8 mouse cellular contexts compared by ENCODE assay signal in genomic region chr4:124700248-124700971, GRCm38 (mm10). TPM values are rescaled to one million over a fixed set of nuclear protein-coding genes. Genes with fewer than 3 reads are reported as not detected.
DNase-seq lines count a peak whose midpoint lies in the region; ATAC-seq and TF ChIP-seq lines count a peak whose summit lies in the region.

Fhl3 (plus strand) TSS chr4:124700701.

- ATAC-seq in CD4-positive, CD25-positive, alpha-beta regulatory T cell, adult 4 months = peak; percentile 46
- ATAC-seq in hindbrain, embryonic 13.5 days (ENCODE audit: low FRiP score) = peak; percentile 26
- ATAC-seq in midbrain, postnatal 0 days (ENCODE audit: low FRiP score) = peak; percentile 32; the same call in 1 of the 2 replicates

- under 1% methylated on average over 54 of the region's 59 CpGs for WGBS in hindbrain, embryonic 13.5 days
- 2% methylated on average over 53 of the region's 59 CpGs for WGBS in liver, adult 2 months
- under 1% methylated on average over 52 of the region's 59 CpGs for WGBS in midbrain, postnatal 0 days

- H3K79me2 ChIP-seq in liver, adult 2 months (ENCODE audit: control insufficient read depth, insufficient read depth, low read length) = no peaks in the 10 kb centered on the region

- TF ChIP-seq POLR2A in liver, adult 2 months (IDR thresholded peaks at IDR 0.05; ENCODE audit: extremely low read depth, insufficient read depth, low read length) = no peak

- TF ChIP-seq CTCF in liver, adult 2 months (IDR thresholded peaks at IDR 0.05; ENCODE audit: low read depth, low read length) = no peak
- 0 out of 2 replicates have a peak, but pooled peaks have one; percentile 3 for TF ChIP-seq CTCF in midbrain, postnatal 0 days (IDR thresholded peaks at IDR 0.05)

- H3K9me3 ChIP-seq in hindbrain, embryonic 13.5 days = no peaks in the 10 kb centered on the region
- no peaks in the 10 kb centered on the region for H3K9me3 ChIP-seq in midbrain, postnatal 0 days (ENCODE audit: low read length)

- peak; percentile 53 to 70 for DNase-seq in adrenal gland, adult 18-20 months (ENCODE audit: low spot score in 2 of 2)
- peak; percentile 86 for DNase-seq in forelimb bud, embryonic 11.5 days (ENCODE audit: low read depth, low spot score)
- DNase-seq in liver, adult 2 months (ENCODE audit: extremely low read depth, low read depth, low spot score) = peak; percentile 17
- no peak for DNase-seq in midbrain, postnatal 0 days (ENCODE audit: low spot score)
- DNase-seq in thymus, adult 18-20 months = peak; percentile 54 to 68
- no peak for DNase-seq in layer of hippocampus, adult 9-11 months

- H3K4me2 ChIP-seq in hindbrain, embryonic 13.5 days = peak within 1 kb of the TSS; percentile 97
- peak within 1 kb of the TSS; percentile 100 for H3K4me2 ChIP-seq in midbrain, postnatal 0 days (ENCODE audit: low read depth, low read length, poor library complexity, severe bottlenecking)

- H3K36me3 ChIP-seq in hindbrain, embryonic 13.5 days = no peaks in the 10 kb centered on the region
- H3K36me3 ChIP-seq in liver, adult 2 months (ENCODE audit: control insufficient read depth, insufficient read depth, low read length) = no peaks in the 10 kb centered on the region
- no peaks in the 10 kb centered on the region for H3K36me3 ChIP-seq in midbrain, postnatal 0 days (ENCODE audit: insufficient read depth, low read length)

- H3K4me3 ChIP-seq in hindbrain, embryonic 13.5 days = peak within 1 kb of the TSS; percentile 58
- H3K4me3 ChIP-seq in liver, adult 2 months (ENCODE audit: insufficient read depth, low read depth, low read length) = peak within 1 kb of the TSS; percentile 89
- peak within 1 kb of the TSS; percentile 61 for H3K4me3 ChIP-seq in midbrain, postnatal 0 days (ENCODE audit: low read depth, low read length)

- peak within 1 kb of the TSS; percentile 80 for H3K9ac ChIP-seq in hindbrain, embryonic 13.5 days
- peak within 1 kb of the TSS; percentile 84 for H3K9ac ChIP-seq in liver, adult 2 months (ENCODE audit: low read depth, low read length)
- peak within 1 kb of the TSS; percentile 60 for H3K9ac ChIP-seq in midbrain, postnatal 0 days (replicated peaks; ENCODE audit: low read length, poor library complexity, severe bottlenecking)

- H3K4me1 ChIP-seq in hindbrain, embryonic 13.5 days (replicated peaks) = peaks cover 41% of the 10 kb centered on the region
- H3K4me1 ChIP-seq in liver, adult 2 months (ENCODE audit: control insufficient read depth, insufficient read depth, low read length) = peaks cover 3% of the 10 kb centered on the region
- H3K4me1 ChIP-seq in midbrain, postnatal 0 days (ENCODE audit: insufficient read depth, low read length) = peaks cover 4% of the 10 kb centered on the region; the same call in 1 of the 2 replicates

- H3K27me3 ChIP-seq in hindbrain, embryonic 13.5 days = peaks cover 84% of the 10 kb centered on the region
- peaks cover 3% of the 10 kb centered on the region; the same call in 1 of the 2 replicates for H3K27me3 ChIP-seq in liver, adult 2 months (ENCODE audit: control insufficient read depth, insufficient read depth, low read length)
- no peaks in the 10 kb centered on the region for H3K27me3 ChIP-seq in midbrain, postnatal 0 days (ENCODE audit: insufficient read depth, low read length)

- H3K27ac ChIP-seq in hindbrain, embryonic 13.5 days = no peak within 1 kb of the TSS; the same call in 1 of the 2 replicates
- H3K27ac ChIP-seq in liver, adult 2 months (replicated peaks; ENCODE audit: insufficient read depth, low read depth, low read length) = no peak within 1 kb of the TSS
- H3K27ac ChIP-seq in midbrain, postnatal 0 days (ENCODE audit: low read depth, low read length) = no peak within 1 kb of the TSS

RNA-seq across cellular contexts. Expression of gene Fhl3, which starts in this region (rescaled TPM):
- polyA plus RNA-seq in CD4-positive, CD25-positive, alpha-beta regulatory T cell, adult 4 months (2017; shearing (Covaris generic)) = 10 to 100 TPM in 1 of 2 experiments, 1 to 10 TPM in 1; 6.6 to 11.0 TPM
- total RNA-seq in adrenal gland, adult 18-20 months (2021) = 10 to 100 TPM in 1 of 2 experiments, 1 to 10 TPM in 1; 6.3 to 15.0 TPM
- polyA plus RNA-seq in hindbrain, embryonic 13.5 days (2015; fragmentation: Nextera tagmentation; extraction: Ambion mirVana) = 2.7 and 2.9 TPM in 2 replicates
- 0.20 and 0.28 TPM in 2 replicates for total RNA-seq in liver, adult 2 months (2014; rRNA removed)
- 0.95 and 1.5 TPM in 2 replicates for polyA plus RNA-seq in liver, adult 2 months (2012; rRNA removed)
- 5.0 and 6.9 TPM in 2 replicates for total RNA-seq in midbrain, postnatal 0 days (2014; rRNA removed)
- polyA plus RNA-seq in midbrain, postnatal 0 days (2015; fragmentation: Nextera tagmentation; extraction: Ambion mirVana) = 1.7 and 2.0 TPM in 2 replicates

Comparison
In these comparisons a context has a peak if more than half of its experiments do, and no peak if none do; other contexts are left out.
1. DNase-seq: peak in adrenal gland, adult 18-20 months (2 of 2), forelimb bud, embryonic 11.5 days (single experiment), liver, adult 2 months (single experiment) and thymus, adult 18-20 months (2 of 2); none in midbrain, postnatal 0 days (single experiment) and layer of hippocampus, adult 9-11 months (single experiment).
2. Peak in every context shown above with its lines, with median percentiles within 50 percentile points of each other: ATAC-seq, H3K4me3 ChIP-seq and H3K9ac ChIP-seq.